Mouse (Mus musculus): ENCODE results near the gene Celf5. TPM values are rescaled to one million over a fixed set of nuclear protein-coding genes. Genes with fewer than 3 reads are reported as not detected.
A peak's percentile ranks its signal among the peaks of the same experiment; 100 is the strongest.

Celf5 gene
- polyA plus RNA-seq, 1 experiment = 0.70 TPM

- no peak; the same call in 1 of the 2 replicates for TF ChIP-seq POLR2A (IDR thresholded peaks at IDR 0.05; ENCODE audit: low read depth, low read length)
- no peak for TF ChIP-seq CTCF (IDR thresholded peaks at IDR 0.05; ENCODE audit: extremely low read depth, insufficient read depth, insufficient read length, insufficient replicate concordance)
- peak overlapping the region; percentile 69 for H3K4me3 ChIP-seq (ENCODE audit: extremely low read depth, insufficient read depth, insufficient read length)
- no peaks in the 10 kb centered on the region for H3K36me3 ChIP-seq (ENCODE audit: control insufficient read depth, insufficient read depth, low read length)
- peak overlapping the region; percentile 87 for H3K27ac ChIP-seq (ENCODE audit: insufficient read depth, low read length)
- WGBS = under 1% methylated on average over 20 of the region's 20 CpGs
- peaks cover 37% of the 10 kb centered on the region for H3K4me1 ChIP-seq (ENCODE audit: control insufficient read depth, insufficient read depth, insufficient read length)
- peak; percentile 61 to 87 for DNase-seq (ENCODE audit: low read depth in 1 of 2, low spot score in 2 of 2)
- H3K27me3 ChIP-seq (ENCODE audit: control insufficient read depth, insufficient read depth, low read length) = peaks cover 5% of the 10 kb centered on the region
Observed at GRCm38 (mm10) chr10:81429605-81430061, 52.9 kb downstream of the Celf5 start.

GRCm38 (mm10) chr10:81429092-81429491 is 53.4 kb downstream of the Celf5 start:
- peaks cover 5% of the 10 kb centered on the region for H3K27me3 ChIP-seq (ENCODE audit: control insufficient read depth, insufficient read depth, low read length)
- TF ChIP-seq CTCF (IDR thresholded peaks at IDR 0.05; ENCODE audit: extremely low read depth, insufficient read depth, insufficient read length, insufficient replicate concordance) (no peak), POLR2A (IDR thresholded peaks at IDR 0.05; ENCODE audit: low read depth, low read length) (no peak)
- peaks cover 34% of the 10 kb centered on the region for H3K4me1 ChIP-seq (ENCODE audit: control insufficient read depth, insufficient read depth, insufficient read length)
- H3K4me3 ChIP-seq (ENCODE audit: extremely low read depth, insufficient read depth, insufficient read length) = no peak overlapping the region
- 42% methylated on average over 2 of the region's 2 CpGs for WGBS
- peak in 1 of 2 experiments; percentile 8 for DNase-seq (ENCODE audit: low read depth in 1 of 2, low spot score in 2 of 2)
- 0 out of 2 replicates have a peak overlapping the region, but pooled peaks have one; percentile 3 for H3K27ac ChIP-seq (ENCODE audit: insufficient read depth, low read length)
- no peaks in the 10 kb centered on the region for H3K36me3 ChIP-seq (ENCODE audit: control insufficient read depth, insufficient read depth, low read length)

- Histone ChIP-seq H3K4me1 (ENCODE audit: control insufficient read depth, insufficient read depth, insufficient read length) (peaks cover 29% of the 10 kb centered on the region), H3K27me3 (ENCODE audit: control insufficient read depth, insufficient read depth, low read length) (peaks cover 5% of the 10 kb centered on the region), H3K27ac (ENCODE audit: insufficient read depth, low read length) (no peak overlapping the region), H3K36me3 (ENCODE audit: control insufficient read depth, insufficient read depth, low read length) (no peaks in the 10 kb centered on the region), H3K4me3 (ENCODE audit: extremely low read depth, insufficient read depth, insufficient read length) (no peak overlapping the region)
- WGBS = 92% methylated on average over 7 of the region's 7 CpGs
- TF ChIP-seq CTCF (IDR thresholded peaks at IDR 0.05; ENCODE audit: extremely low read depth, insufficient read depth, insufficient read length, insufficient replicate concordance) = no peak
- TF ChIP-seq POLR2A (IDR thresholded peaks at IDR 0.05; ENCODE audit: low read depth, low read length) = no peak
- peak in 1 of 2 experiments; percentile 2 for DNase-seq (ENCODE audit: low read depth in 1 of 2, low spot score in 2 of 2)
Observed at GRCm38 (mm10) chr10:81428507-81428870, 54.0 kb downstream of the Celf5 start.

- H3K4me1 ChIP-seq (ENCODE audit: control insufficient read depth, insufficient read depth, insufficient read length) = peaks cover 25% of the 10 kb centered on the region
- H3K27me3 ChIP-seq (ENCODE audit: control insufficient read depth, insufficient read depth, low read length) = peaks cover 5% of the 10 kb centered on the region
Observed at GRCm38 (mm10) chr10:81427804-81428506, 54.6 kb downstream of the Celf5 start.

GRCm38 (mm10) chr10:81427327-81427726 is 55.2 kb downstream of the Celf5 start:
- 45% methylated on average over 3 of the region's 3 CpGs for WGBS

More at GRCm38 (mm10) chr10:81427804-81428506, 54.6 kb downstream of the Celf5 start:
- Histone ChIP-seq H3K27ac (ENCODE audit: insufficient read depth, low read length) (no peak overlapping the region), H3K4me3 (ENCODE audit: extremely low read depth, insufficient read depth, insufficient read length) (no peak overlapping the region), H3K36me3 (ENCODE audit: control insufficient read depth, insufficient read depth, low read length) (no peaks in the 10 kb centered on the region)
- peak in 1 of 2 experiments; percentile 4 for DNase-seq (ENCODE audit: low read depth in 1 of 2, low spot score in 2 of 2)
- WGBS = 87% methylated on average over 8 of the region's 8 CpGs
- TF ChIP-seq POLR2A (IDR thresholded peaks at IDR 0.05; ENCODE audit: low read depth, low read length) (no peak), CTCF (IDR thresholded peaks at IDR 0.05; ENCODE audit: extremely low read depth, insufficient read depth, insufficient read length, insufficient replicate concordance) (no peak)

GRCm38 (mm10) chr10:81426897-81427296 is 55.6 kb downstream of the Celf5 start:
- Histone ChIP-seq H3K27ac (ENCODE audit: insufficient read depth, low read length) (peak overlapping the region; percentile 10; the same call in 1 of the 2 replicates), H3K4me3 (ENCODE audit: extremely low read depth, insufficient read depth, insufficient read length) (peak overlapping the region; percentile 38; the same call in 1 of the 2 replicates), H3K4me1 (ENCODE audit: control insufficient read depth, insufficient read depth, insufficient read length) (peaks cover 20% of the 10 kb centered on the region), H3K27me3 (ENCODE audit: control insufficient read depth, insufficient read depth, low read length) (peaks cover 5% of the 10 kb centered on the region), H3K36me3 (ENCODE audit: control insufficient read depth, insufficient read depth, low read length) (no peaks in the 10 kb centered on the region)
- under 1% methylated on average over 38 of the region's 38 CpGs for WGBS
- peak in 1 of 2 experiments; percentile 38 for DNase-seq (ENCODE audit: low read depth in 1 of 2, low spot score in 2 of 2)
- TF ChIP-seq CTCF (IDR thresholded peaks at IDR 0.05; ENCODE audit: extremely low read depth, insufficient read depth, insufficient read length, insufficient replicate concordance) (no peak), POLR2A (IDR thresholded peaks at IDR 0.05; ENCODE audit: low read depth, low read length) (no peak)

More at GRCm38 (mm10) chr10:81427327-81427726, 55.2 kb downstream of the Celf5 start:
- no peak for DNase-seq (ENCODE audit: low read depth in 1 of 2, low spot score in 2 of 2)
- H3K4me3 ChIP-seq (ENCODE audit: extremely low read depth, insufficient read depth, insufficient read length) = no peak overlapping the region
- TF ChIP-seq POLR2A (IDR thresholded peaks at IDR 0.05; ENCODE audit: low read depth, low read length) (no peak), CTCF (IDR thresholded peaks at IDR 0.05; ENCODE audit: extremely low read depth, insufficient read depth, insufficient read length, insufficient replicate concordance) (no peak)
- H3K27me3 ChIP-seq (ENCODE audit: control insufficient read depth, insufficient read depth, low read length) = peaks cover 5% of the 10 kb centered on the region
- H3K36me3 ChIP-seq (ENCODE audit: control insufficient read depth, insufficient read depth, low read length) = no peaks in the 10 kb centered on the region
- no peak overlapping the region for H3K27ac ChIP-seq (ENCODE audit: insufficient read depth, low read length)
- H3K4me1 ChIP-seq (ENCODE audit: control insufficient read depth, insufficient read depth, insufficient read length) = peaks cover 21% of the 10 kb centered on the region

All from spleen, adult 2 months (tissue).